Mouse (Mus musculus) G1E-ER4 (cell line): Measurements from ENCODE around the gene 9930111J21Rik2. TPM values are rescaled to one million over a fixed set of nuclear protein-coding genes. Genes with fewer than 3 reads are reported as not detected.
"Not testable (repeated sequence)": the region's sequence is repeated elsewhere in the genome, so short reads cannot be mapped to it uniquely, and the experiment has no call there.

Experiments used
- GATA1 ChIP-seq: IDR thresholded peaks from one replicate; pipeline ENCODE4 v1.8.0; 2012; ENCODE audit warnings: low read length, inconsistent platforms
- polyA plus RNA-seq: library from polyadenylated mRNA; stranded (reverse); fragments of >175 nt; gene quantifications from 2 replicates; pipeline ENCODE4 v1.2.3, GENCODE M21; 2012

The 9930111J21Rik2 gene
- polyA plus RNA-seq, 1 experiment: 0.01 TPM

GRCm38 (mm10) chr11:49083808-49084207 lies 32.8 kb upstream of the 9930111J21Rik2 start:
- TF ChIP-seq GATA1: peak; percentile 94

- no peak for TF ChIP-seq GATA1
Observed at GRCm38 (mm10) chr11:49083146-49083545, 32.1 kb upstream of the 9930111J21Rik2 start.

GRCm38 (mm10) chr11:49081886-49082285 lies 30.8 kb upstream of the 9930111J21Rik2 start:
- TF ChIP-seq GATA1: no peak

GRCm38 (mm10) chr11:49081356-49081755 lies 30.3 kb upstream of the 9930111J21Rik2 start:
- TF ChIP-seq GATA1: no peak

- TF ChIP-seq GATA1: no peak
Observed at GRCm38 (mm10) chr11:49080636-49081035, 29.6 kb upstream of the 9930111J21Rik2 start.

- no peak for TF ChIP-seq GATA1
Observed at GRCm38 (mm10) chr11:49078719-49079118, 27.7 kb upstream of the 9930111J21Rik2 start.

GRCm38 (mm10) chr11:49077012-49077411 lies 26.0 kb upstream of the 9930111J21Rik2 start:
- TF ChIP-seq GATA1: no peak

GRCm38 (mm10) chr11:49076001-49076757 lies 25.1 kb upstream of the 9930111J21Rik2 start, which contains the start of gene Ifi47:
Ifi47 (plus strand) TSS chr11:49076587.
- TF ChIP-seq GATA1: not testable (repeated sequence)

- TF ChIP-seq GATA1: no peak
Observed at GRCm38 (mm10) chr11:49068358-49068757, 17.3 kb upstream of the 9930111J21Rik2 start.

- TF ChIP-seq GATA1: not testable (repeated sequence)
Observed at GRCm38 (mm10) chr11:49063713-49064469, 12.8 kb upstream of the 9930111J21Rik2 start, which contains the start of gene Tgtp2. Tgtp2 (minus strand) TSS chr11:49064206.

GRCm38 (mm10) chr11:48994018-48994417 lies 57.0 kb downstream of the 9930111J21Rik2 start, which contains the start of gene Tgtp1:
Tgtp1 (minus strand) TSS chr11:48994172.
- TF ChIP-seq GATA1: not testable (repeated sequence)

- not testable (repeated sequence) for TF ChIP-seq GATA1
Observed at GRCm38 (mm10) chr11:48991740-48992520, 59.1 kb downstream of the 9930111J21Rik2 start, which contains the start of gene Gm12185. Gm12185 (minus strand) TSS chr11:48992226.

GRCm38 (mm10) chr11:48979251-48979650 lies 71.8 kb downstream of the 9930111J21Rik2 start, which contains the start of gene 9930111J21Rik1:
9930111J21Rik1 (minus strand) TSS chr11:48979398.
- not testable (repeated sequence) for TF ChIP-seq GATA1

- not testable (repeated sequence) for TF ChIP-seq GATA1
Observed at GRCm38 (mm10) chr11:48978240-48978939, 72.7 kb downstream of the 9930111J21Rik2 start, which contains the start of gene Olfr56. Olfr56 (plus strand) TSS chr11:48978889.

Other genes with a start within 250 kb of the 9930111J21Rik2 start
- gene Trim41, start 233.9 kb downstream of the 9930111J21Rik2 start, polyA plus RNA-seq: 71.0 and 75.1 TPM in 2 replicates
- 1.0 and 1.2 TPM in 2 replicates for gene Trim7, start 225.1 kb downstream of the 9930111J21Rik2 start, polyA plus RNA-seq
- 56.4 and 64.2 TPM in 2 replicates for gene Gm12184, start 224.6 kb downstream of the 9930111J21Rik2 start, polyA plus RNA-seq
- gene Irgm1, start 179.6 kb downstream of the 9930111J21Rik2 start, polyA plus RNA-seq: 2.2 and 2.4 TPM in 2 replicates
- gene Gm5431, start 149.0 kb downstream of the 9930111J21Rik2 start, polyA plus RNA-seq: not detected in 2 replicates
- 0.10 and 0.23 TPM in 2 replicates for gene Psme2b, start 105.1 kb downstream of the 9930111J21Rik2 start, polyA plus RNA-seq
- gene Olfr56, start 72.4 kb downstream of the 9930111J21Rik2 start, polyA plus RNA-seq: 0.02 and 0.03 TPM in 2 replicates
- gene 9930111J21Rik1, start 71.8 kb downstream of the 9930111J21Rik2 start, polyA plus RNA-seq: not detected in 2 replicates
- not detected in 2 replicates for gene Gm12185, start 59.0 kb downstream of the 9930111J21Rik2 start, polyA plus RNA-seq
- 0.04 and 0.06 TPM in 2 replicates for gene Tgtp1, start 57.1 kb downstream of the 9930111J21Rik2 start, polyA plus RNA-seq
- gene Tgtp2, start 13.0 kb upstream of the 9930111J21Rik2 start, polyA plus RNA-seq: 0.59 and 0.72 TPM in 2 replicates
- gene Ifi47, start 25.3 kb upstream of the 9930111J21Rik2 start, polyA plus RNA-seq: 0.44 and 0.90 TPM in 2 replicates
- not detected in 2 replicates for gene Olfr1396, start 63.6 kb upstream of the 9930111J21Rik2 start, polyA plus RNA-seq
- gene Olfr1395, start 91.0 kb upstream of the 9930111J21Rik2 start, polyA plus RNA-seq: not detected in 2 replicates
- gene Olfr1394, start 103.1 kb upstream of the 9930111J21Rik2 start, polyA plus RNA-seq: not detected in 2 replicates
- gene Btnl9, start 135.9 kb upstream of the 9930111J21Rik2 start, polyA plus RNA-seq: not detected in 2 replicates
- gene Zfp62, start 152.1 kb upstream of the 9930111J21Rik2 start, polyA plus RNA-seq: 6.1 and 8.3 TPM in 2 replicates
- 44.7 and 51.8 TPM in 2 replicates for gene Mgat1, start 192.9 kb upstream of the 9930111J21Rik2 start, polyA plus RNA-seq
- gene Olfr1393, start 227.1 kb upstream of the 9930111J21Rik2 start, polyA plus RNA-seq: not detected in 2 replicates
- gene Olfr1392, start 234.0 kb upstream of the 9930111J21Rik2 start, polyA plus RNA-seq: not detected in 2 replicates